In genomic region chr1:57205198-57205987, GRCm38 (mm10) we compare ENCODE assay signal across 7 mouse cellular contexts.
A peak's percentile ranks its signal among the peaks of the same experiment; 100 is the strongest.
DNase-seq lines count a peak whose midpoint lies in the region; TF ChIP-seq lines count a peak whose summit lies in the region.

No protein-coding gene starts in this region.

- H3K4me3 ChIP-seq in midbrain, embryonic 10.5 days: 0 out of 2 replicates have a peak overlapping the region, but pooled peaks have one; percentile 3
- H3K4me3 ChIP-seq in spleen, adult 2 months (ENCODE audit: extremely low read depth, insufficient read depth, insufficient read length): no peak overlapping the region

- H3K9me3 ChIP-seq in midbrain, embryonic 10.5 days (replicated peaks): no peaks in the 10 kb centered on the region

- 13% methylated on average over 9 of the region's 9 CpGs for WGBS in midbrain, embryonic 10.5 days
- WGBS in spleen, adult 2 months: 24% methylated on average over 9 of the region's 9 CpGs

- TF ChIP-seq POLR2A in spleen, adult 2 months (IDR thresholded peaks at IDR 0.05; ENCODE audit: low read depth, low read length): no peak

- no peak overlapping the region for H3K27ac ChIP-seq in midbrain, embryonic 10.5 days (replicated peaks)
- no peak overlapping the region for H3K27ac ChIP-seq in spleen, adult 2 months (ENCODE audit: insufficient read depth, low read length)

- H3K4me1 ChIP-seq in midbrain, embryonic 10.5 days: peaks cover 25% of the 10 kb centered on the region
- no peaks in the 10 kb centered on the region for H3K4me1 ChIP-seq in spleen, adult 2 months (ENCODE audit: control insufficient read depth, insufficient read depth, insufficient read length)

- peak; percentile 42 to 49 for DNase-seq in adrenal gland, adult 18-20 months (ENCODE audit: low spot score in 2 of 2)
- DNase-seq in cerebellum, postnatal 25 days: peak; percentile 66 to 75
- DNase-seq in frontal cortex, postnatal 36 days (ENCODE audit: low spot score in 2 of 2): peak; percentile 77 to 84
- peak; percentile 57 for DNase-seq in hindlimb bud, embryonic 11.5 days (ENCODE audit: extremely low spot score, low read depth, low spot score)
- DNase-seq in left cerebral cortex, adult 18-20 months (ENCODE audit: low spot score in 2 of 2): peak; percentile 71 to 82
- DNase-seq in midbrain, embryonic 10.5 days (ENCODE audit: low spot score): peak; percentile 72
- peak in 1 of 2 experiments; percentile 28 for DNase-seq in spleen, adult 2 months (ENCODE audit: low read depth in 1 of 2, low spot score in 2 of 2)

- peaks cover 79% of the 10 kb centered on the region for H3K27me3 ChIP-seq in midbrain, embryonic 10.5 days (ENCODE audit: low read depth, poor library complexity, severe bottlenecking)
- 0 out of 2 replicates have a peak, but pooled peaks cover 1% of the 10 kb centered on the region for H3K27me3 ChIP-seq in spleen, adult 2 months (ENCODE audit: control insufficient read depth, insufficient read depth, low read length)

- TF ChIP-seq CTCF in spleen, adult 2 months (IDR thresholded peaks at IDR 0.05; ENCODE audit: extremely low read depth, insufficient read depth, insufficient read length, insufficient replicate concordance): peak; percentile 49; the same call in 1 of the 2 replicates

- no peaks in the 10 kb centered on the region for H3K36me3 ChIP-seq in midbrain, embryonic 10.5 days
- H3K36me3 ChIP-seq in spleen, adult 2 months (ENCODE audit: control insufficient read depth, insufficient read depth, low read length): no peaks in the 10 kb centered on the region
